Mouse (Mus musculus): ENCODE data around the gene Gm7137.
"Not testable (repeated sequence)": the region's sequence is repeated elsewhere in the genome, so short reads cannot be mapped to it uniquely, and the experiment has no call there.

DNA sequence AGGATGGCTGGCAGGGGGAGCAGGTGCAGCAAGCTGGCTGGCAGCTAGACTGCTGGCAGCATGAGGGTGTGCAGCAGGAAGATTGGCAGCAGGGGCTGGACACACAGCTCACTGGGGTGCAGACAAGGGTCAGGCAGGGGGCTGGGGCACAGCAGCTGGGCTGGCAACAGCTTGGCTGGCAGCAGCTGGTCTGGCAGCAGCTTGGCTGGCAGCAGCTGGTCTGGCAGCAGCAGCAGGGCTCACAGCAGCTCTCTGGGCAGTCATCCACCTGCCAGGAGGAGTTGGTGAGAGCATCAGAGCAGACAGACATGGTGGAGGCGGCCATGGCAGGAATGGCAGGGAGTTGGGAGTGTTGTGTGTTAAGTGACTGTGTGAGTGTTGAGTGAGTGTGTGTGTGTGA is at the start of gene Gm7137:
- not testable (repeated sequence) for TF ChIP-seq CTCF (conservative IDR thresholded peaks at IDR 0.05; ENCODE audit: insufficient read depth, insufficient read length, low read depth, low read length); POLR2A (IDR thresholded peaks at IDR 0.05; ENCODE audit: low read depth, low read length)

Data from kidney, adult 2 months (tissue).